Mouse (Mus musculus) spleen, postnatal 14 days (tissue): Measurements from ENCODE around the gene Mindy4b-ps.

Source experiments
- DNase-seq, 2 experiments: peaks; one replicate each; pipeline ENCODE4 v3.0.0; 2021 to 2022; ENCODE audit warnings: low spot score in 2 of 2

The Mindy4b-ps gene

DNA sequence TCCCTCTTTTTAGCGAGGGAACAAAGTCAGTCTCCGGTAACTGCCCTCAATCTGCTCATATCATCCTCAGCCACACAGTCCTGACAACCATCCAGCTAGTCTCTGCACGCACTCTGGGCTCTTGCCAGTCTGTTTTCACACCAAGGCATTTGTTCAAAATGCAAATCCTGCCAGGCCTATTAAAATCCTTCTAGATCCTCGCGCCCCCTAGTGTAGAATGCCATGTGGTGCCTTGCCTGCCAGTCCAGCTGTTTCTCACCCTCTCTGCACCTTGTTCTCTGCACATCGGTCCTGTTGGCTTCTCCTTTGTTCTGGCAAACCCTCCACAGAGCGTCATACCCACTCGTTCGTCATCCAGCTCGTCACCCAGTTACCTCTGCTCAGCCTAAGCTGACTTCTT is 36.2 kb downstream of the Mindy4b-ps start:
- peak in 1 of 2 experiments; percentile 49 for DNase-seq

DNA sequence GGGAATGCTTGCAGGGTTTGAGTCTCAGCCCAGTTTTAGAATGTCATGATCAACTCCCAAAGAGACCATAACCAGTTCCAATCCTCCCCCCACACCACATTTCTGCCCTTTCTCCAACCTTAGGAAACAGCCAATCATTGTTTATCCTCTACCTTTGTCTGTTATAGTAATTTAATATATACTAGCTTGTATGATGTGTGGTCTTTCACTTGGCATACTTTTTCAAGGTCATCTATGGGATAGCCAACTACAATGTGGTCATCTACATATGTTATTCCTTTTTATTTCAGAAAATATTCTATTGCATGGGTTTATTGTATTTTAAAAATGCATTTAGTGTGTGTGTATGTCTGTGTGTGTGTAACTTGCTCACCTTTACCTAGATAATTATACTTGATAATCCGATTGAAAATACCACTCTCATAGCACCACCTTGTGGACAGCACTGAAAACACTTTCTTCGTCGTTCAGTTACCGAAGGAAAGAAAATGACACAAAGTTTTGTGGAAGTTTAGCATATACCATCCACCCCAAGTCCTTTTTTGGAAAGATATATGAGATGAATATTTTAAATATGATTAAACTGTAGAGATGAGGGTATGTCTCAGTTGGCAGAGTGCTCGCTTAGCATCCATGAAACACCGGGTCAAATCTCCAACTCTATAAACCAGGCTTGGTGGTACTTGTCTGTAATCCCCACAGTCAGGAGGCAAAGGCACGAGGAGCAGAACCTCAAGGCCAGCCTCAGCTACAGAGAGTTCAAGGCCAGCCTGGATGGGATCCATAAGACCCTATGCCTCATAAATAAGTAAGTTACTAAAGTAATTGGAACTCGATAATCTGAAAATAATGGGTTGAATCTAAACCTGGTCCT is 37.7 kb downstream of the Mindy4b-ps start:
- DNase-seq: no peak

DNA sequence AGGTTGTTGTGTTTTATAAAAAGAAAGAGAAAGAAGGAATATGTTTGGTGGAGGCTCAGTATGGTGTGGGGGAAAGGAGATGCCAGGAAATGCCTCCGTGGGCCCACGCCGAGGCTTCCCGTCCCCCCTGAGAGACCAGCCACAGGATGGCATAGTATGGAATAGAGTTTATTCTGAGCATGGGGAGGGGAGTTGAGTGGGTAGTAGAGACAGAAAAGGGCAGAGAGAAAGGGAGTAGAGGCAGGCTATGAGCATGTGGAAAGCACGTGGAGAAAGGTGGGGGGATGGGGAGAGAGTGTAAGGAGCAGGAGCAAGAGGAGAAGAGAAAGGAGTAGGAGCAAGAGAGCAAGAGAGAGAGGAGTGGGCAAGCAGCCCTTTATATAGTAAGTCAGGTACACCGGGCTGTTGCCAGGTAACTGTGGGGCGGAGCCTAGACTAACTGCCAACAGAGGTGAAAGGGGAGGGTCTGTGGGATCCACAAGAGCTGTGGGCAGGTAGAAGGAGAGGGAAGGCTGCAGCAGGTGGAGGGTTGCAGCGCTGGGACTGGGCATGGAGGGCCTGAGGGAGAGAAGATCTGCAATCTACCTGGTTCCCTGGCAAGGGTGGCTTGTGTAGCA is 38.4 kb downstream of the Mindy4b-ps start:
- no peak for DNase-seq

- no peak for DNase-seq
These were observed 65.7 kb downstream of the Mindy4b-ps start for GRCm38 (mm10) chr3:58756429-58756828.

DNA sequence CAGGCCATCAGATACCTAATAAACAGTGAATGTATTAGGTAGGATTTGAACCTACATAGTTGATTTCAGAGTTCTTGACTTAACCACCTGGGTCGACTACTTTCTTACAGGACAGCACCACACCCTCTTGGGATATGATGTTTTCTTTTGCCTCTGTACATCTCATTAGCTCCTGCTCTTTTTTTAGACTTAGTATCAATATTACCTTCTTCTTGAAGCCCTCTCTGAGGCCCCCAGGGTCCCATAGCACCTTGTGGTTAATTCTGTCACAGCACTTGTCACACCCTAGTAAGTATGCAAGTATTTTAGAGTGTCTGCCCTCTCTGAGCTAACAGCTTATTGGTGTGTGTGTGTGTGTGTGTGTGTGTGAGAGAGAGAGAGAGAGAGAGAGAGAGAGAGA is 66.3 kb downstream of the Mindy4b-ps start:
- DNase-seq: no peak

- no peak for DNase-seq
These were observed 67.8 kb downstream of the Mindy4b-ps start for GRCm38 (mm10) chr3:58754361-58754760.

DNA sequence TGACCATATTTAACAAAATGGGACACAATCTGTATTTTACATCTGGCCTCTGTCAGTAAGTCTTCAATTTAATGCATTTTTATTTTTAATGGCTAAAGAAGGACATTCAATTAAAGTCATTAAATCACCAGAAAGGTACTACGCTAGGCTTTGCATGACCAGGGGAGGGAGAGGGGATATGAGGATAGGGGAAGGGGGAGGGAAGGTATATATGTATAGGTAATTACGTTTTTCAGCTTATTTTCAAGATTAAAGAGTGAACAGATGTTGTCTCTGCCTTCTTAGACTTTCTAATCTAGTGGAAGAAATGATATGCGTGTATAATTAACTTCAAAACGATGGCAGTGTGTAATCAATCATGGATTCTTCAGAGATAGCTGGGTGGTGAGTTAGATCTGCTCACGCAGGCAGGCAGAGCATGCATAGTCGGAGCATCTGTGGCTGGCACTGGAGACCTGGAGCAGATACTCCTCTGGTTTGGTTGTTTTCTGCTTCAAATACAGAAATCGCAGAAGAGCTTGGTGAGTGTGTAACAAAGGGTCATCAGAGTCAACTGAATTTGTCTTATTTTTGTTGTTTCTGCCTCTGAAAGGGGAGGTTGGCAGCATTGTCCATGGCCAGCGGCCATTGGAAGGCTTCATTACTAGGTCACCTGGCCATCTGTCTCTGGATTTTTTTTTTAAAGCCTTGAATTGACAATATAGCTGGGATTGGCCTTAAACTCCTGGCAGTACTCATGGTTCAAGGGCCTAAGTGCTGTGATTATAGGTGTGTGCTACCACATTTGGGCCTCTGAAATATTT is 70.1 kb downstream of the Mindy4b-ps start:
- DNase-seq: no peak

GRCm38 (mm10) chr3:58748724-58749123 is 73.4 kb downstream of the Mindy4b-ps start:
- DNase-seq: no peak

DNA sequence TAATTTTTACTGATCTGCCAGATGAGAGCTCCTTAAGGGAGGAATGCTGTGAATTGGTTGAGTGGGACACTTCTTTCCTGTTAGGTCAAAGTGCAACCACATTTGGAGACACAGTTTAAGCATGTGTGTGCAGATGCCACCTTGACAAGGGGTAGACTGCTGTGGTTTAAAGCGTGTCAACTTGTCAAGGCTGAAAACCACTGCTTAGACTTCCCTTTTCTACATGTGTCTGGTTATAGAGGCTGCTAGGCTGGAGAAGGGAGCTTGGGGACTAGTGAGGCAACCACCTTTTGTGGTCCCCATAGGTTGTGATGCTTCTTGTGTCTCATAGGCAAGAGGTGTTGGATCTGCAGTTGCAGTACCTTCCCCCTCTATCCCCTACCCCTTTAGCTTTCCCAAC is 74.2 kb downstream of the Mindy4b-ps start:
- DNase-seq: no peak

- no peak for DNase-seq
These were observed 82.6 kb downstream of the Mindy4b-ps start for GRCm38 (mm10) chr3:58739536-58739935.
